Mouse (Mus musculus): Measurements from ENCODE around the gene Galk2. TPM values are rescaled to one million over a fixed set of nuclear protein-coding genes. Genes with fewer than 3 reads are reported as not detected.

Gene Galk2
- total and polyA plus RNA-seq, 3 experiments, result 0.08 to 0.29 TPM; not detected in 1

- no peak for TF ChIP-seq RAD21 (IDR thresholded peaks at IDR 0.05; ENCODE audit: low read depth, low read length)
- no peak for TF ChIP-seq MYC (IDR thresholded peaks at IDR 0.05; ENCODE audit: low read depth, low read length)
- TF ChIP-seq NELFE (IDR thresholded peaks at IDR 0.05; ENCODE audit: low read depth, low read length), result no peak
- TF ChIP-seq GABPA (IDR thresholded peaks at IDR 0.05; ENCODE audit: low read depth, low read length), result no peak
- no peak for TF ChIP-seq TCF12 (IDR thresholded peaks at IDR 0.05; ENCODE audit: low read depth, low read length)
- TF ChIP-seq CHD2 (IDR thresholded peaks at IDR 0.05; ENCODE audit: low read length), result no peak
- TF ChIP-seq GATA1 (IDR thresholded peaks at IDR 0.05; ENCODE audit: low read depth, low read length), result no peak
- TF ChIP-seq ETS1 (IDR thresholded peaks at IDR 0.05; ENCODE audit: low read depth, low read length), result no peak
- no peak for TF ChIP-seq USF2 (IDR thresholded peaks at IDR 0.05; ENCODE audit: borderline replicate concordance in 1 of 2, insufficient read depth in 1 of 2, low read depth in 1 of 2, low read length in 2 of 2)
- TF ChIP-seq TAL1 (IDR thresholded peaks at IDR 0.05; ENCODE audit: low read length), result no peak
- no peak for TF ChIP-seq KAT2A (conservative IDR thresholded peaks at IDR 0.05; ENCODE audit: low read depth, low read length)
Measured at GRCm38 (mm10) chr2:125975206-125975605, 116.3 kb downstream of the Galk2 start.

DNA sequence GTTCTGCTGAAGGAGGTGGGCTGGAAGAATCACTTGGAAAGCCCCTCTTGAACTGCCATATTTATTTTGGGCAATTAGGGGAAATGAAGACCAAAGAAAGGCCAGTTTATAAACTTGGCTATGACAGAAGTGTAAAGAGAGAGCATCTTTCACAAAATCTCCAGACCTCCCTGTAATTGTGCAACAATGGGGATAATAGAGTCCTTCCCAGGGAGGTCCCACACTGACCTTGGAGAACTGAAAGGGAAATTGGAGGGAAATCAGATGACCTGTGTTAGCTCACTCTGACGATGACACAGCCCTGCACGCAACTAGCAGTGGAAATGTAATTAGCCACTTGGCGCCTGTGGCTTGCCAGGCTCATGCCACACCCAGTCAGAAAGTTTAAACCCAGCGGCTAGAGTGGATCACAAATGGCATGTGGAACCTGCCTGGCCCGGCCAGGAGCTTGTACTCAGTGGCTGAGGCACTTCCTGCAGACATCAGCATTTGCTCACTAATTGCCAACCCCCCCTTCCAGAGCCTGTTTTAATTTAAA, 117.0 kb downstream of the Galk2 start:
- no peaks in the 10 kb centered on the region for H3K79me2 ChIP-seq (ENCODE audit: control insufficient read depth, insufficient read depth, low read length, poor library complexity)

More at GRCm38 (mm10) chr2:125975206-125975605, 116.3 kb downstream of the Galk2 start:
- H3K9me3 ChIP-seq (replicated peaks; ENCODE audit: insufficient read depth, low read length), result no peaks in the 10 kb centered on the region
- no peak for DNase-seq (ENCODE audit: low read depth, low spot score)
- no peak overlapping the region for H3K27ac ChIP-seq (ENCODE audit: control insufficient read depth, low read depth, low read length)
- no peaks in the 10 kb centered on the region for H3K4me1 ChIP-seq (ENCODE audit: control insufficient read depth in 1 of 2, insufficient read depth in 2 of 2, low read length in 2 of 2)
- H3K36me3 ChIP-seq (ENCODE audit: control insufficient read depth in 1 of 2, insufficient read depth in 2 of 2, low read length in 2 of 2), result no peaks in the 10 kb centered on the region
- H3K27me3 ChIP-seq (ENCODE audit: control insufficient read depth in 1 of 2, insufficient read depth in 2 of 2, low read length in 2 of 2), result peaks cover 0 to 2% of the 10 kb centered on the region in 2 experiments; a peak in 2 of 4 replicates
- H3K9ac ChIP-seq (ENCODE audit: control insufficient read depth, low read depth, low read length, poor library complexity, severe bottlenecking), result no peak overlapping the region
- H3K4me3 ChIP-seq (ENCODE audit: control insufficient read depth in 1 of 2, insufficient read depth in 1 of 2, low read depth in 2 of 2, low read length in 2 of 2), result no peak overlapping the region
- no peaks in the 10 kb centered on the region for H3K79me2 ChIP-seq (ENCODE audit: control insufficient read depth, insufficient read depth, low read length, poor library complexity)

More for the DNA sequence above, 117.0 kb downstream of the Galk2 start:
- H3K4me1 ChIP-seq (ENCODE audit: control insufficient read depth in 1 of 2, insufficient read depth in 2 of 2, low read length in 2 of 2), result no peaks in the 10 kb centered on the region
- TF ChIP-seq NELFE (IDR thresholded peaks at IDR 0.05; ENCODE audit: low read depth, low read length) (no peak), TBP (IDR thresholded peaks at IDR 0.05; ENCODE audit: low read depth, low read length) (no peak), MAFK (IDR thresholded peaks at IDR 0.05; ENCODE audit: borderline replicate concordance, low read depth, low read length) (no peak), POLR2AphosphoS2 (IDR thresholded peaks at IDR 0.05; ENCODE audit: low read length) (no peak), SMC3 (IDR thresholded peaks at IDR 0.05; ENCODE audit: low read depth, low read length) (no peak), ZC3H11A (IDR thresholded peaks at IDR 0.05; ENCODE audit: low read depth, low read length) (no peak), RAD21 (IDR thresholded peaks at IDR 0.05; ENCODE audit: low read depth, low read length) (no peak), BHLHE40 (IDR thresholded peaks at IDR 0.05; ENCODE audit: borderline replicate concordance, low read depth, low read length) (no peak), E2F4 (IDR thresholded peaks at IDR 0.05; ENCODE audit: borderline replicate concordance, low read depth, low read length) (no peak), TAL1 (IDR thresholded peaks at IDR 0.05; ENCODE audit: low read length) (no peak), MXI1 (IDR thresholded peaks at IDR 0.05; ENCODE audit: low read depth, low read length) (no peak), GABPA (IDR thresholded peaks at IDR 0.05; ENCODE audit: low read depth, low read length) (no peak), MAZ (IDR thresholded peaks at IDR 0.05; ENCODE audit: low read depth, low read length) (no peak), HCFC1 (IDR thresholded peaks at IDR 0.05; ENCODE audit: low read depth, low read length) (no peak), USF2 (IDR thresholded peaks at IDR 0.05; ENCODE audit: borderline replicate concordance in 1 of 2, insufficient read depth in 1 of 2, low read depth in 1 of 2, low read length in 2 of 2) (no peak), POLR2AphosphoS5 (IDR thresholded peaks at IDR 0.05; ENCODE audit: borderline replicate concordance, low read depth, low read length) (no peak), ZMIZ1 (IDR thresholded peaks at IDR 0.05; ENCODE audit: low read depth, low read length) (no peak)
- H3K27ac ChIP-seq (ENCODE audit: control insufficient read depth, low read depth, low read length), result no peak overlapping the region
- no peaks in the 10 kb centered on the region for H3K36me3 ChIP-seq (ENCODE audit: control insufficient read depth in 1 of 2, insufficient read depth in 2 of 2, low read length in 2 of 2)
- peaks cover 0 to 2% of the 10 kb centered on the region in 2 experiments; a peak in 2 of 4 replicates for H3K27me3 ChIP-seq (ENCODE audit: control insufficient read depth in 1 of 2, insufficient read depth in 2 of 2, low read length in 2 of 2)
- no peak overlapping the region for H3K4me3 ChIP-seq (ENCODE audit: control insufficient read depth in 1 of 2, insufficient read depth in 1 of 2, low read depth in 2 of 2, low read length in 2 of 2)
- no peak for DNase-seq (ENCODE audit: low read depth, low spot score)
- no peak overlapping the region for H3K9ac ChIP-seq (ENCODE audit: control insufficient read depth, low read depth, low read length, poor library complexity, severe bottlenecking)
- H3K9me3 ChIP-seq (replicated peaks; ENCODE audit: insufficient read depth, low read length), result no peaks in the 10 kb centered on the region

Data from MEL (cell line).